Comparison of ENCODE assay signal across 8 mouse cellular contexts in the genomic region with DNA sequence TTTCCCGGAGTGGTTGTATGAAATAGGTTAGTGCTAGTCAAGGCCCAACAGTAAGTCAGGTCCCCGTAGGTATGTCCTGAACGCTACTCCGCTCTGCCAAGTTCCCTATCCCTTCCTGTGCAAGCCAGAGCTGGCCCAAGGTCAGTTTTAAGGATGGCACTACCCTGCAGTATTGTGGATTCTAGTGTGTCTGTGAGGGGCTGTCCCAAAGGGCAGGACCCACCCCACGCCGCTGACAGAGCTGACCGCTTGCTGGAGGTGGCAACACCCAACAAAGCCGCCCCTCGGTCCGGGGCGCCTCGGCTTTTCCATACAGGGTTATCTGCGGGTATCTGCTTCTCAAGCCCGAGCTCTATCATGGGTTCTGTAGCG. TPM values are rescaled to one million over a fixed set of nuclear protein-coding genes. Genes with fewer than 3 reads are reported as not detected.
DNase-seq lines count a peak whose midpoint lies in the region; ATAC-seq and TF ChIP-seq lines count a peak whose summit lies in the region.

No protein-coding gene starts in this region.

- no peak for DNase-seq in cerebellum, adult 18-20 months
- DNase-seq in testis, postnatal 14 days (ENCODE audit: low spot score), result no peak
- DNase-seq in liver, embryonic 14.5 days (ENCODE audit: low read depth in 3 of 3, low spot score in 3 of 3), result no peak
- DNase-seq in ovary, adult 18-20 months (ENCODE audit: low spot score), result no peak
- DNase-seq in cerebellum, adult 9-10 months, result no peak
- DNase-seq in spleen, adult 12 weeks (ENCODE audit: low spot score), result no peak

- H3K9ac ChIP-seq in liver, embryonic 14.5 days (replicated peaks), result peak overlapping the region; percentile 95

- peaks cover 11% of the 10 kb centered on the region for H3K4me1 ChIP-seq in testis, adult 2 months (ENCODE audit: control insufficient read depth, insufficient read depth, low read length)
- H3K4me1 ChIP-seq in liver, embryonic 14.5 days (replicated peaks; ENCODE audit: control insufficient read depth in 2 of 2, insufficient read depth in 2 of 2, low read length in 1 of 2), result peaks cover 17 to 32% of the 10 kb centered on the region in 2 experiments

- peak overlapping the region; percentile 89 for H3K4me3 ChIP-seq in testis, adult 2 months (ENCODE audit: control insufficient read depth, low read depth, low read length)
- H3K4me3 ChIP-seq in liver, embryonic 14.5 days (ENCODE audit: insufficient read depth in 1 of 2, low read depth in 2 of 2, low read length in 2 of 2), result peak overlapping the region; percentile 60 to 99

- no peaks in the 10 kb centered on the region for H3K27me3 ChIP-seq in testis, adult 2 months (ENCODE audit: control insufficient read depth, insufficient read depth, low read length)
- no peaks in the 10 kb centered on the region for H3K27me3 ChIP-seq in liver, embryonic 14.5 days (ENCODE audit: control insufficient read depth, insufficient read depth, low read length)

- no peak for TF ChIP-seq EP300 in liver, embryonic 14.5 days (IDR thresholded peaks at IDR 0.05; ENCODE audit: low read depth)

- TF ChIP-seq POLR2A in testis, adult 2 months (IDR thresholded peaks at IDR 0.05; ENCODE audit: control insufficient read depth, low read depth, low read length), result no peak

- H3K27ac ChIP-seq in testis, adult 2 months (ENCODE audit: control insufficient read depth, insufficient read depth, low read depth, low read length), result peak overlapping the region; percentile 100
- H3K27ac ChIP-seq in liver, embryonic 14.5 days, result peak overlapping the region; percentile 98

- H3K9me3 ChIP-seq in liver, embryonic 14.5 days (ENCODE audit: control insufficient read depth, low read length), result no peaks in the 10 kb centered on the region

- TF ChIP-seq CTCF in testis, adult 2 months (IDR thresholded peaks at IDR 0.05; ENCODE audit: control insufficient read depth, insufficient read depth, insufficient replicate concordance, low read depth, low read length), result no peak
- no peak for TF ChIP-seq CTCF in liver, embryonic 14.5 days (IDR thresholded peaks at IDR 0.05; ENCODE audit: low read depth)

- peaks cover 2% of the 10 kb centered on the region for H3K36me3 ChIP-seq in testis, adult 2 months (ENCODE audit: control insufficient read depth, insufficient read depth, low read length)
- H3K36me3 ChIP-seq in liver, embryonic 14.5 days (replicated peaks; ENCODE audit: control insufficient read depth, insufficient read depth, low read depth), result peaks cover 17% of the 10 kb centered on the region

- peak overlapping the region; percentile 92 for H3K4me2 ChIP-seq in liver, embryonic 14.5 days (ENCODE audit: low read depth)

- 3% methylated on average over 15 of the region's 15 CpGs for WGBS in liver, embryonic 14.5 days (ENCODE audit: insufficient replicate concordance)

- peak; percentile 59 for ATAC-seq in cerebellum, adult (ENCODE audit: insufficient number of reproducible peaks, low FRiP score, low TSS enrichment)
- peak; percentile 25 for ATAC-seq in liver, embryonic 14.5 days (ENCODE audit: insufficient read depth)

RNA-seq across cellular contexts. Expression of a gene that starts 0.4 kb away (rescaled TPM):
- polyA plus RNA-seq in testis, adult 2 months (2012; rRNA removed), result 37.4 and 41.2 TPM in 2 replicates
- polyA plus RNA-seq in liver, embryonic 14.5 days (2012; rRNA removed), result 102 and 132 TPM in 2 replicates
- polyA plus RNA-seq in liver, embryonic 14.5 days (2014; fragmentation: Nextera tagmentation; extraction: Ambion mirVana), result 183 and 201 TPM in 2 replicates
